Mouse (Mus musculus): Measurements from ENCODE around the gene Rbm45.

DNA sequence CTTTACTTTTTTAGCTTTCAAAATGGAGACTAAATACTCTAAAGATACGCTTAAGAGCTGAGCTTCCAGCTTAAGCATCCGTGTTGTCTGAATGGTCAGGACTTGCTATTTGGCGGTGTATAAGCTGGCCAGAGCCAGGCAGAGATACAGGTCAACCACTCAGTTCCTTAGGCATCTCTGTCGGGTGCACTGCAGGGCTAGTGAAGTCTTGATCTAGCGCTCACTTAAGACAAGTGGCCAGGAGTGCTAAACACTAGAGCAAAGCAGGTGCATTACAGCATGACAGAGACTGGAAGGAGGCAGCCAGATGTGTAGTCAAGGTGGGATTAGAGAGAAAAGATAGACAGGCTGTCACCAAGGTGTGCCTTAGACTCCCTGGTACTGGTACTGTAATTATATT, 39.7 kb upstream of the Rbm45 start:
- no peak for TF ChIP-seq CTCF (IDR thresholded peaks at IDR 0.05; ENCODE audit: borderline replicate concordance, insufficient read depth, low read depth, low read length)
- no peak for TF ChIP-seq POLR2A (IDR thresholded peaks at IDR 0.05; ENCODE audit: borderline replicate concordance, insufficient read depth, low read length)
